Mouse (Mus musculus): ENCODE results near the gene Ifne.
A peak's percentile ranks its signal among the peaks of the same experiment; 100 is the strongest.

- TF ChIP-seq POLR2A (IDR thresholded peaks at IDR 0.05; ENCODE audit: low read depth, low read length) (no peak), CTCF (conservative IDR thresholded peaks at IDR 0.05; ENCODE audit: insufficient read depth, insufficient read length, low read depth, low read length) (0 out of 2 replicates have a peak, but pooled peaks have one; percentile 7)
These were observed 49.5 kb downstream of the Ifne start for GRCm38 (mm10) chr4:88830523-88830922.
